Mouse (Mus musculus) adrenal gland, adult (tissue): ENCODE measurements at regions not wholly inside any gene's neighbourhood (a gene's known extent, or its start where the extent isn't known, plus 50 kb on each side); places are given as distances from the start of the nearest gene placed in this dataset.

ENCODE experiments used
- DNase-seq, 2 experiments: peaks; one replicate each; pipeline ENCODE4 v3.0.0; 2022 to 2023; ENCODE audit warnings: low spot score in 1 of 2; ENCODE audit not compliant: inconsistent age in 2 of 2

DNA sequence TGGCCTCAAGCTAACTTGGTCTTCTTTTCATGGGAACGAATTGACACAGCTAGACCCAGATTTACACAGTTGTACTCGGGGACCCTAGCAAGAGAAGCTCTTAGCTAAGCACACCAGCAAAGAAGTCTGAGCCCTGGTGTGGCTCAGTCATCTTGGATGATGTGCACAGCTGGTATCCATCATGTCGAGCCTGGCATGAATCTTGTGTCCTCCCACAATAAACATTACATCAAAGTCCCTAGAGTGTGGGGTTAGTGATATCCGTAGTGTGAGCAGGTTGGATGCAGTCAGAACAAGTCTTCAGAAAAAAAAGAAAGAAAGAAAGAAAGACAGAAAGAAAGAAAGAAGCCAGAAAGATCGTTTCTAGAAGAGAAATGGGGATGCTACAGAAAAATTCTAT lies 52.1 kb upstream of the Hmcn1 start:
- DNase-seq: no peak

DNA sequence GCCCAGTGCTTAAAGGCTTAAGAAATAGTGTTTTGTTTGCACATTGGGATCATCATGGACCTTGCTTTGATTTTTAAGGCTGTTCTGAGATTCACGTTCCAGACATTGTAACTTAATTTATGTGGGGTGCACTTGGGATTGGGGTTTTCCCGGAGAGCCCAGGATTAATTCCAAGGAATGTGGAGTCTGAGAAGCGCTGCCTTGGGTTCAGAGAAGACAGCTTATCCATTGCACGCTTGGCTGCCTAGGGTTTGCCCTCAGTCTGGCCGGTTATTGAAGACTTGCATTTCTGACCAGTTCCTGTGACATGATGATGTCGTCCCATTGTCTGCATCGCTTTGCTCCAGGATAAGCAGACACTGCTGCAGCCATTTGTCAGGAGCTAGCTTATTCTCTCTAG lies 53.4 kb upstream of the Hmcn1 start:
- no peak for DNase-seq

DNA sequence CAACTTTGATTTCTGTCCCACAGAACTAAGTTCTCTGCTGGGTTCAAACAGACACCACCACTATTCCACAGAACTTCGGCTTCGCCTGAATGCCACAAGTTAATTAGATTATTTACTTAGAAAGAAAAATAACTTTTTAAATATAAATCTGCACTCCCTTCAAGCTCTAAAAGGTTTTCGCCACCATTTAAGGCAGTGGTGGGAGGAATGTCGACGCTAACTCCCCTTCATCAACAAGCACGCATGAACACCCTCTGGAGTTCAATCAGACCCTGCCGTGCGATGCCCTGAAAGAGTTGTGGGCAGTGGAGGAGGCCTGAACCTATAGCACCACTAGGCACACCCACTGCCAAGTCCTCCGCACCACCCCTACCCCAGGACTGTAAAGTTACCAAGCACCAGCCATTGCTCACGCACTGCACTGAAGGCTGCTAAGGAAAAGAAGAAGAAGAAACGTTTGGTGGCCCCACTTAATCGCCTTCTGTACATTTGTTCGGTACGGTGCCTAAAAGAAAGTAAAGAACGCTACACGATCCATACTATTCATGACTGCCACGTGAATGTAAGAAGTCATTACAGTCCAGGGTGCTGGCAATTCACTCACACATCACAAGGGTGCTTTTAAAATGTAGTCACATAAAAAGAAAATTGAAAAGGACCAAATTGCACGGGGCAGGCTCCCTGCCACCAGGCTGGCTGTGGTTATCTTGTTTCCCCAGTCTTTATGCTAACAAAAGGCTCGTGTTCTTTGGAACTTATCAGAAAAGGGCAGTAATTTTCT lies 56.7 kb upstream of the Hmcn1 start:
- DNase-seq: no peak

DNA sequence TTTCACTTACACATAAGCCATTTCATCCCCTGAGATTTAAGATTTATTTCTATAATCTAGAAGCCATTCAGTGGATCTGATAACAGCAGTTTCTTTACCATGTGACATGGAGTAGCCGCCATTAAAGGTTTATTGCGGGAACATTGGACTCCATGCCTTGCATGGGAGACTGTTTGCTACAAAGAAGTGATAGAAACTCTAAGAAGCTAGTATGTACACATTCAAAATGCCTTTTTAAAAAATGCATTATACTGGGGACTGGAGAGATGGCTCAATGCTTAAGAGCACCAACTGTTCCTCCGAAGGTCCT lies 57.2 kb upstream of the Hmcn1 start:
- no peak for DNase-seq

GRCm38 (mm10) chr1:151053268-151053667 lies 60.0 kb upstream of the Hmcn1 start:
- DNase-seq: no peak

GRCm38 (mm10) chr1:151055396-151055795 lies 62.2 kb upstream of the Hmcn1 start:
- no peak for DNase-seq

- DNase-seq: no peak
Observed at GRCm38 (mm10) chr1:151059546-151060136, 66.4 kb upstream of the Hmcn1 start.

DNA sequence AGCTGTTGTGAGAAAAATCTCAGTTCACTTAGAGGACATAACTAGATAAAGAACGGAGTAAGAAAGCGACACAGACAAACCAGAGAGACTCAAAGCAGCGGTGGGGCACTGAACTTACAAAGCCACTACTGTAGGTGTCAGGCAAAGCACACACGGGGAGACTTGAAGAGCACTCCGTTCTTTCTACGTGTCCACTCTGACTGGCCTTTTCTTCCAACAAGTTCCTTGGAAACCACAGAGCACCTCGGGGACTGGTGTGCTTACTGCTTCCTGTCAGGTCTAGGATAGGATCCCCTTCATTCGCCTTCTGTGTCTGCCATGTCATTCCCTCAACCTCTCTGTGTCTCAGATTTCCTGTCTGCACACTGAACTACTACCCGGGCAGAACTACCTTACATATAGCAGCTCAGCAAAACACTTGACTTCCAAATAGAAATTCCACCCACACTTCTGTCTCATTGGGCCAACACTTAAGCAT lies 71.9 kb upstream of the Hmcn1 start:
- DNase-seq: no peak

- DNase-seq: no peak
Observed at GRCm38 (mm10) chr1:151066379-151067128, 73.3 kb upstream of the Hmcn1 start.

- DNase-seq: no peak
Observed at GRCm38 (mm10) chr1:151074508-151075314, 81.5 kb upstream of the Hmcn1 start.

DNA sequence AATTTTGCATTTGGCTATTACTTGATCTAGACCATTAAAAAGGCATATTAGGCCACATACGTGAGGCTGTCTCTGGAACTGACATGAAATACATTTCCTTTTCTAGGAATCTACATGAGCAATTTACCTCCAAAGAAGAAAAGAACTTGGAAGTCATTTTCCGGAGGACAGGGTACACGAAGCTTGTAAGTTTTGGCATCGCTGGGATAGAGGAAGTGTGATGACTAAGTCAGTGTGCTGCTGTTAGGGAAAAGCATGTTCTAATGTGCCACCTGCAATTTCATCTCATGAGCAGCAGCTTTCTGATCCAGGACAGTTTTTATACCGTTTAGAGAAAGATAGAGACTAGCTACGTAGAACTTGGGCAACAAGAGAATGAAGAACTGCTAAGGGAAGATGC lies 82.3 kb upstream of the Hmcn1 start:
- no peak for DNase-seq

- DNase-seq: peak; percentile 78 to 94
Observed at GRCm38 (mm10) chr1:151078909-151079522, 85.8 kb upstream of the Hmcn1 start.

DNA sequence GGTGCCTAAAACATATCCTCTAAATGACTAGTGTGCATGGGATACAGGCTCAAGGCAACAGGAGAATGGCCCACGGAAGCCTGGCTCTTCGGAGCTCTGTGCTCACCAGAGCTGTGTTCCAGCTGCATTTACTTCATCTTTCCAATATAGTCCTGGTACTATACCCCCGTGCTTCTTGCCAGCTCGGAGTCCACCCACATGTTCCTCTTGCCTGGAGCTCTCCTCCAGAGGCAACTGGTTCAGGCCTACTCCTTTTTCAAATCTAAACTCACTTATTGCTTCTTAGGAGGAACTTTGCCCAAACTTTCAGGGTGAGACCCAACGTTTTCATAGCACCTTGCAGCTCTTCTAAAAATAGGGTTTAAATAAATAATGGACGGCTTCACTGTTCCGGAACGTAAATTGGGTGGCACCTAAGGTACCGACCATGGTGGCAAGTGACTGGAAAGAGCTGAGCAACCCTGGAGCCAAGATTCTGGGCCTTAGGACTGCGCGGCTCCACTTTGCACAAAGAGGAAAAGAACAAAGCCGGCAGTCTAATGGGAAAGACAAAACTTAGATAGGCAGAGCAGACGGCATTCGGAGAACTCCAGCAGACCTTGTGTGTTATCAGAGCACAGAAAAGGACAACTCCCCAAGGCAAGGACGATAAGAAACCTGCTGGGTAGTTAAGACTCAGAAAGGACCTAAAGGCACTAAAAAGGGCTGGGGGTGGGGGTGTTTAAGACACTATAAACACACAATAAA lies 86.6 kb upstream of the Hmcn1 start:
- DNase-seq: no peak

DNA sequence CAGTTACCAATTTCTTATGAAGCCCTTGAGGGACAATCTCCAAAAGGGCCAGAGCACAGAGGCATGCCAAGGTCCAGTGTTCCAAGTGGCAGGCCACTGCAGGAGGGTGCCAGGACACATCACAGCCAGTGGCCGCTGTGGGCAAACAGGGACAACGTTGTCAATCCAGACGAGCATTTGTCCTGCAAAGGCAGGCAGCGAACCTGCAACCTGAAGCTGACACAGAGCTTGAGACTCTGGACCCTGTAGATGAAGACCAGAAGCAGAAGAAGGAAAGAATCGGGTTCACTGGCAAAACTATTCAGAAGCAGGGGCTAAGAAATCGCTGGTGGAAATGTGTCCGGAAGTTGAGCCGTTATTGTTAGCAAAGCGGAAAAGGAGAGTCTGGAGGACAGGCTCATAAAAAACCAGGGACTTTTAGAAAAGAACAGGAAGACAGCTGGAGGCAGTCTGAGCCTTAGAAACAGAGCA lies 87.3 kb upstream of the Hmcn1 start:
- DNase-seq: peak in 1 of 2 experiments; percentile 72

DNA sequence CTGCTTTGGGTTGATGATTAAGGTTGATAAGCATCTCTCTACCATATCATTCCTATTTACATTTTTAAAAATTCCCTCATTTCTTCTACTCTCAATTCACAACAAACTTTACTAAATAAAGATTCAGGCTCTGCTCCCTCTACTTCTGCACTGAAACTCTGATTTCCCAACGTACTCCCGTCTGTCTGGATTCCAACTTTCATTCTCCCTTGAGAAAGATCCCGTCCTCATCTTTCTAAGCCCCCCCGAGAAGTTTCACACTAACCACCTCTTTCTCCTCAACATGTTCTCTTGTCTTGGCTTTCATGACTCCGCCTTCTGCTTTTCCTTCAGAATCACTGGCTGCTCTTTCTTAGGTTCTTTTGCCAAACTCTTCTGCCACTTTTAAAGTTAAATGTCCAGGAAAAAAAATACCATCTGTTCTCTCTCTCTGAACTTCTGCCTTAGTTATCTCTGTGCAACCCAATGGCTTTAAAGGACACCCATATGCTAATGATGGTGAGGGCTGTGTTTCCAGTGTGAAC lies 89.3 kb upstream of the Hmcn1 start:
- no peak for DNase-seq

- DNase-seq: no peak
Observed at GRCm38 (mm10) chr1:151083806-151084205, 90.6 kb upstream of the Hmcn1 start.

- no peak for DNase-seq
Observed at GRCm38 (mm10) chr1:151086111-151086859, 93.0 kb upstream of the Hmcn1 start.

- no peak for DNase-seq
Observed at GRCm38 (mm10) chr1:151087151-151087660, 94.0 kb upstream of the Hmcn1 start.
